ENCODE assay signal across 13 mouse cellular contexts in genomic region chr6:115522691-115523146, GRCm38 (mm10). TPM values are rescaled to one million over a fixed set of nuclear protein-coding genes. Genes with fewer than 3 reads are reported as not detected.
DNase-seq lines count a peak whose midpoint lies in the region; ATAC-seq and TF ChIP-seq lines count a peak whose summit lies in the region.
"Had no signal": no experiment of that assay in that cellular context is flagged by ENCODE, and none has a peak within 500 bp of the region (broad histone marks: within the 10 kb centered on the region; RNA-seq: fewer than 3 reads in every experiment).

No protein-coding gene starts in this region.

- H3K27ac ChIP-seq in kidney, embryonic 15.5 days: peak overlapping the region; percentile 37
- peak overlapping the region; percentile 31; the same call in 1 of the 2 replicates for H3K27ac ChIP-seq in intestine, embryonic 16.5 days (ENCODE audit: low read length)
- no peak overlapping the region for H3K27ac ChIP-seq in cerebellum, adult 2 months (ENCODE audit: insufficient read depth, low read length)
- no peak overlapping the region for H3K27ac ChIP-seq in midbrain, postnatal 0 days (ENCODE audit: low read depth, low read length)
- H3K27ac ChIP-seq: liver, embryonic 14.5 days; midbrain, embryonic 12.5 days; neural tube, embryonic 12.5 days had no signal

- H3K4me2 ChIP-seq in kidney, embryonic 15.5 days: no peak overlapping the region
- H3K4me2 ChIP-seq in intestine, embryonic 16.5 days (ENCODE audit: low read depth, low read length): no peak overlapping the region
- H3K4me2 ChIP-seq in midbrain, postnatal 0 days (ENCODE audit: low read depth, low read length, poor library complexity, severe bottlenecking): no peak overlapping the region
- H3K4me2 ChIP-seq: midbrain, embryonic 12.5 days; neural tube, embryonic 12.5 days had no signal

- WGBS in kidney, embryonic 15.5 days: 62% methylated on average over 6 of the region's 6 CpGs
- 53% methylated on average over 6 of the region's 6 CpGs for WGBS in intestine, embryonic 16.5 days
- 58% methylated on average over 6 of the region's 6 CpGs for WGBS in cerebellum, adult 2 months
- WGBS in midbrain, postnatal 0 days: 74% methylated on average over 6 of the region's 6 CpGs

- no peak; the same call in 1 of the 2 replicates for ATAC-seq in kidney, embryonic 15.5 days (replicated peaks; ENCODE audit: low FRiP score)
- ATAC-seq in intestine, embryonic 16.5 days: peak; percentile 59
- ATAC-seq in midbrain, postnatal 0 days (ENCODE audit: low FRiP score): no peak

- TF ChIP-seq POLR2A in cerebellum, adult 2 months (IDR thresholded peaks at IDR 0.05; ENCODE audit: borderline replicate concordance, insufficient read depth, low read length): no peak

- no peak overlapping the region for H3K9ac ChIP-seq in kidney, embryonic 15.5 days
- H3K9ac ChIP-seq in intestine, embryonic 16.5 days (ENCODE audit: low read depth, low read length): no peak overlapping the region
- H3K9ac ChIP-seq in midbrain, postnatal 0 days (replicated peaks; ENCODE audit: low read length, poor library complexity, severe bottlenecking): no peak overlapping the region
- H3K9ac ChIP-seq: liver, embryonic 14.5 days; midbrain, embryonic 12.5 days; neural tube, embryonic 12.5 days had no signal

- no peak for DNase-seq in kidney, postnatal 4 days
- peak; percentile 83 for DNase-seq in 416B (ENCODE audit: low read depth)
- DNase-seq in MN1 (ENCODE audit: low spot score): peak; percentile 62
- DNase-seq in cerebellum, adult 2 months: no peak
- DNase-seq in midbrain, postnatal 0 days (ENCODE audit: low spot score): no peak
- DNase-seq in frontal cortex, postnatal 36 days (ENCODE audit: low spot score in 2 of 2): no peak
- DNase-seq: thymus, postnatal 25 days had no signal

- no peak overlapping the region for H3K4me3 ChIP-seq in kidney, embryonic 15.5 days (replicated peaks)
- H3K4me3 ChIP-seq in intestine, embryonic 16.5 days (ENCODE audit: low read length): no peak overlapping the region
- H3K4me3 ChIP-seq in cerebellum, adult 2 months (replicated peaks; ENCODE audit: insufficient read depth, low read depth, low read length): no peak overlapping the region
- H3K4me3 ChIP-seq in midbrain, postnatal 0 days (ENCODE audit: low read depth, low read length): no peak overlapping the region
- H3K4me3 ChIP-seq: midbrain, embryonic 12.5 days; neural tube, embryonic 12.5 days had no signal

- H3K9me3 ChIP-seq in kidney, embryonic 15.5 days (replicated peaks): no peaks in the 10 kb centered on the region
- no peaks in the 10 kb centered on the region for H3K9me3 ChIP-seq in intestine, embryonic 16.5 days (ENCODE audit: control insufficient read depth, low read length)
- no peaks in the 10 kb centered on the region for H3K9me3 ChIP-seq in midbrain, postnatal 0 days (ENCODE audit: low read length)
- H3K9me3 ChIP-seq: G1E; midbrain, embryonic 12.5 days; neural tube, embryonic 12.5 days had no signal

- no peaks in the 10 kb centered on the region for H3K36me3 ChIP-seq in kidney, embryonic 15.5 days
- H3K36me3 ChIP-seq in intestine, embryonic 16.5 days (ENCODE audit: control insufficient read depth, insufficient read depth, low read length): no peaks in the 10 kb centered on the region
- no peaks in the 10 kb centered on the region for H3K36me3 ChIP-seq in midbrain, postnatal 0 days (ENCODE audit: insufficient read depth, low read length)
- H3K36me3 ChIP-seq: G1E; midbrain, embryonic 12.5 days; neural tube, embryonic 12.5 days had no signal

- no peaks in the 10 kb centered on the region for H3K27me3 ChIP-seq in kidney, embryonic 15.5 days
- H3K27me3 ChIP-seq in intestine, embryonic 16.5 days (replicated peaks; ENCODE audit: control insufficient read depth, insufficient read depth, low read length): no peaks in the 10 kb centered on the region
- no peaks in the 10 kb centered on the region for H3K27me3 ChIP-seq in cerebellum, adult 2 months (ENCODE audit: control insufficient read depth, insufficient read depth, low read length)
- H3K27me3 ChIP-seq in midbrain, postnatal 0 days (ENCODE audit: insufficient read depth, low read length): no peaks in the 10 kb centered on the region
- H3K27me3 ChIP-seq: neural tube, embryonic 12.5 days had no signal

- peaks cover 28% of the 10 kb centered on the region for H3K4me1 ChIP-seq in kidney, embryonic 15.5 days
- H3K4me1 ChIP-seq in intestine, embryonic 16.5 days (ENCODE audit: control insufficient read depth, insufficient read depth, low read length): peaks cover 23% of the 10 kb centered on the region
- H3K4me1 ChIP-seq in cerebellum, adult 2 months (ENCODE audit: control insufficient read depth, insufficient read depth, low read length): peaks cover 13% of the 10 kb centered on the region
- no peaks in the 10 kb centered on the region for H3K4me1 ChIP-seq in midbrain, postnatal 0 days (ENCODE audit: insufficient read depth, low read length)
- H3K4me1 ChIP-seq: midbrain, embryonic 12.5 days; neural tube, embryonic 12.5 days had no signal

- no peak for TF ChIP-seq CTCF in cerebellum, adult 2 months (IDR thresholded peaks at IDR 0.05; ENCODE audit: borderline replicate concordance, insufficient read depth, low read depth, low read length)
- no peak for TF ChIP-seq CTCF in midbrain, postnatal 0 days (IDR thresholded peaks at IDR 0.05)

RNA-seq across cellular contexts. Expression of gene Tsen2, which starts 21.7 kb away (rescaled TPM):
- polyA plus RNA-seq in kidney, embryonic 15.5 days (2015; fragmentation: Nextera tagmentation; extraction: Ambion mirVana): 31.3 and 32.9 TPM in 2 replicates
- polyA plus RNA-seq in intestine, embryonic 16.5 days (2015; fragmentation: Nextera tagmentation; extraction: Ambion mirVana): 22.6 and 25.5 TPM in 2 replicates
- polyA plus RNA-seq in cerebellum, adult 2 months (2012; rRNA removed): 22.1 and 26.2 TPM in 2 replicates
- 15.0 and 22.9 TPM in 2 replicates for total RNA-seq in midbrain, postnatal 0 days (2014; rRNA removed)
- polyA plus RNA-seq in midbrain, postnatal 0 days (2015; fragmentation: Nextera tagmentation; extraction: Ambion mirVana): 24.1 and 29.0 TPM in 2 replicates

Comparison
In these comparisons a context has a peak if more than half of its experiments do, and no peak if none do; other contexts are left out.
1. H3K27ac ChIP-seq: peak in kidney, embryonic 15.5 days (single experiment) and intestine, embryonic 16.5 days (single experiment); none in cerebellum, adult 2 months (single experiment) and midbrain, postnatal 0 days (single experiment).
2. DNase-seq: peak in 416B (single experiment) and MN1 (single experiment); none in kidney, postnatal 4 days (0 of 2), cerebellum, adult 2 months (0 of 2), midbrain, postnatal 0 days (single experiment) and frontal cortex, postnatal 36 days (0 of 2).